In the genomic region with DNA sequence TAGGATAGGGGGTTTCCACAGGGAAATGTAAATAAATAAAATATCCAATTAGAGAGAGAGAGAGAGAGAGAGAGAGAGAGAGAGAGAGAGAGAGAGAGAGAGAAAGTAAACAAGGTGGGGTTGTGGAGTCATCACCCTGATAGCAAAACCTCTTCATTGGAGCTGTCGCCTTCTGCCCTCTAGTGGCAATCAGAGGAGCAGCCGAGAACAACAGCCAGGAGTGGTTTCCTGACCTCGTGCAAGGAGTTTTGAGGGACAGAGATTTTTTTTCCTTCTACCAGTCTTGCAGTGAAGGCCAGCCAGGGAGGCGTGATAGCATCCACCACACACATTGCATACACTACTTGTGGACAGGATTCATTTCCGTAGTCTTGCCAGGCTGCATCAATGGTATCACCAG, we compare ENCODE assay signal across 10 mouse cellular contexts. TPM values are rescaled to one million over a fixed set of nuclear protein-coding genes. Genes with fewer than 3 reads are reported as not detected.
DNase-seq lines count a peak whose midpoint lies in the region; ATAC-seq and TF ChIP-seq lines count a peak whose summit lies in the region.
"Had no signal": no experiment of that assay in that cellular context is flagged by ENCODE, and none has a peak within 500 bp of the region (broad histone marks: within the 10 kb centered on the region; RNA-seq: fewer than 3 reads in every experiment).

No protein-coding gene starts in this region.

- 11% methylated on average over 5 of the region's 5 CpGs for WGBS in intestine, postnatal 0 days
- WGBS in intestine, embryonic 15.5 days, result 11% methylated on average over 5 of the region's 5 CpGs

- no peak for ATAC-seq in intestine, postnatal 0 days
- no peak for ATAC-seq in intestine, embryonic 15.5 days
- no peak for ATAC-seq in inflammation-experienced regulatory T-cells, adult 6 months

- TF ChIP-seq POLR2A in cortical plate, adult 2 months (IDR thresholded peaks at IDR 0.05; ENCODE audit: extremely low read depth, insufficient read depth, low read length), result no peak

- no peaks in the 10 kb centered on the region for H3K27me3 ChIP-seq in intestine, postnatal 0 days (replicated peaks; ENCODE audit: control insufficient read depth, insufficient read depth, low read length)
- no peaks in the 10 kb centered on the region for H3K27me3 ChIP-seq in intestine, embryonic 15.5 days (replicated peaks)
- H3K27me3 ChIP-seq: embryonic facial prominence, embryonic 15.5 days; lung, embryonic 15.5 days had no signal

- H3K27ac ChIP-seq in intestine, postnatal 0 days (ENCODE audit: low read depth, low read length), result no peak overlapping the region
- no peak overlapping the region for H3K27ac ChIP-seq in intestine, embryonic 15.5 days
- H3K27ac ChIP-seq in cortical plate, adult 2 months (ENCODE audit: insufficient read depth, low read length), result no peak overlapping the region
- H3K27ac ChIP-seq: embryonic facial prominence, embryonic 15.5 days; lung, embryonic 15.5 days had no signal

- H3K36me3 ChIP-seq in intestine, postnatal 0 days (ENCODE audit: control insufficient read depth, insufficient read depth), result no peaks in the 10 kb centered on the region
- no peaks in the 10 kb centered on the region for H3K36me3 ChIP-seq in intestine, embryonic 15.5 days
- H3K36me3 ChIP-seq: embryonic facial prominence, embryonic 15.5 days; lung, embryonic 15.5 days had no signal

- H3K4me2 ChIP-seq in intestine, postnatal 0 days (replicated peaks; ENCODE audit: low read depth), result no peak overlapping the region
- no peak overlapping the region for H3K4me2 ChIP-seq in intestine, embryonic 15.5 days (replicated peaks)
- H3K4me2 ChIP-seq: embryonic facial prominence, embryonic 15.5 days; lung, embryonic 15.5 days had no signal

- TF ChIP-seq CTCF in intestine, postnatal 0 days (IDR thresholded peaks at IDR 0.05; ENCODE audit: low read depth), result peak; percentile 86
- peak; percentile 66 for TF ChIP-seq CTCF in cortical plate, adult 2 months (IDR thresholded peaks at IDR 0.05; ENCODE audit: extremely low read depth, insufficient read depth, low read length)

- H3K9me3 ChIP-seq in intestine, postnatal 0 days (ENCODE audit: control insufficient read depth), result no peaks in the 10 kb centered on the region
- no peaks in the 10 kb centered on the region for H3K9me3 ChIP-seq in intestine, embryonic 15.5 days
- H3K9me3 ChIP-seq: embryonic facial prominence, embryonic 15.5 days; lung, embryonic 15.5 days had no signal

- H3K4me3 ChIP-seq in intestine, postnatal 0 days (ENCODE audit: low read depth, low read length), result no peak overlapping the region
- no peak overlapping the region for H3K4me3 ChIP-seq in intestine, embryonic 15.5 days (replicated peaks)
- no peak overlapping the region for H3K4me3 ChIP-seq in cortical plate, adult 2 months (ENCODE audit: insufficient read depth, low read length)
- H3K4me3 ChIP-seq: embryonic facial prominence, embryonic 15.5 days; lung, embryonic 15.5 days had no signal

- H3K4me1 ChIP-seq in intestine, postnatal 0 days (replicated peaks; ENCODE audit: control insufficient read depth, insufficient read depth, low read length), result peaks cover 3% of the 10 kb centered on the region; the same call in 1 of the 2 replicates
- H3K4me1 ChIP-seq in intestine, embryonic 15.5 days (replicated peaks), result peaks cover 9% of the 10 kb centered on the region
- H3K4me1 ChIP-seq in cortical plate, adult 2 months (ENCODE audit: control insufficient read depth, insufficient read depth, low read length), result peaks cover 3% of the 10 kb centered on the region

- no peak overlapping the region for H3K9ac ChIP-seq in intestine, postnatal 0 days (ENCODE audit: low read depth, low read length)
- no peak overlapping the region for H3K9ac ChIP-seq in intestine, embryonic 15.5 days
- H3K9ac ChIP-seq: embryonic facial prominence, embryonic 15.5 days; lung, embryonic 15.5 days had no signal

- DNase-seq in CD4-positive helper T cell, adult 2 months (ENCODE audit: low read depth, low spot score), result peak; percentile 71
- peak; percentile 60 for DNase-seq in adipocyte (ENCODE audit: low spot score)
- DNase-seq in kidney, postnatal 14 days, result peak; percentile 71
- DNase-seq in naive thymus-derived CD4-positive, alpha-beta T cell, adult 2 months (ENCODE audit: low read depth), result peak; percentile 76

RNA-seq across cellular contexts. Expression of a gene that starts 3.4 kb away (rescaled TPM):
- 107 and 111 TPM in 2 replicates for polyA plus RNA-seq in intestine, postnatal 0 days (2015; fragmentation: Nextera tagmentation; extraction: Ambion mirVana)
- polyA plus RNA-seq in intestine, embryonic 15.5 days (2015; fragmentation: Nextera tagmentation; extraction: Ambion mirVana), result 84.2 and 86.4 TPM in 2 replicates
- 39.8 and 41.4 TPM in 2 replicates for polyA plus RNA-seq in cortical plate, adult 2 months (2012; rRNA removed)
- polyA plus RNA-seq in inflammation-experienced regulatory T-cells, adult 6 months (2017; shearing (Covaris generic)), result 100 to 1,000 TPM in 1 of 3 experiments, 10 to 100 TPM in 2; 67.9 to 100 (median 91.6) TPM

RNA-seq across cellular contexts. Expression of a gene that starts 15.8 kb away (rescaled TPM):
- 116 and 134 TPM in 2 replicates for polyA plus RNA-seq in intestine, postnatal 0 days (2015; fragmentation: Nextera tagmentation; extraction: Ambion mirVana)
- polyA plus RNA-seq in intestine, embryonic 15.5 days (2015; fragmentation: Nextera tagmentation; extraction: Ambion mirVana), result 90.4 and 98.4 TPM in 2 replicates
- 38.7 and 40.5 TPM in 2 replicates for polyA plus RNA-seq in cortical plate, adult 2 months (2012; rRNA removed)
- polyA plus RNA-seq in inflammation-experienced regulatory T-cells, adult 6 months (2017; shearing (Covaris generic)), result 10 to 100 TPM; 24.2 to 42.4 (median 38.8) TPM

RNA-seq across cellular contexts. Expression of a gene that starts 16.6 kb away (rescaled TPM):
- not detected in 2 replicates for polyA plus RNA-seq in intestine, postnatal 0 days (2015; fragmentation: Nextera tagmentation; extraction: Ambion mirVana)
- polyA plus RNA-seq in intestine, embryonic 15.5 days (2015; fragmentation: Nextera tagmentation; extraction: Ambion mirVana), result 0.13 TPM in 1 of 2 replicates, not detected in the other
- polyA plus RNA-seq in cortical plate, adult 2 months (2012; rRNA removed), result not detected in 2 replicates
- polyA plus RNA-seq in inflammation-experienced regulatory T-cells, adult 6 months (2017; shearing (Covaris generic)), result under 1 TPM in 1 of 3 experiments, not detected in 2; 0.29 TPM
- polyA plus RNA-seq: embryonic facial prominence, embryonic 15.5 days; lung, embryonic 15.5 days had no signal

RNA-seq across cellular contexts. Expression of a gene that starts 36.2 kb away (rescaled TPM):
- not detected in 2 replicates for polyA plus RNA-seq in intestine, postnatal 0 days (2015; fragmentation: Nextera tagmentation; extraction: Ambion mirVana)
- polyA plus RNA-seq in intestine, embryonic 15.5 days (2015; fragmentation: Nextera tagmentation; extraction: Ambion mirVana), result 0.08 TPM in 1 of 2 replicates, not detected in the other
- polyA plus RNA-seq in cortical plate, adult 2 months (2012; rRNA removed), result not detected in 2 replicates
- polyA plus RNA-seq in inflammation-experienced regulatory T-cells, adult 6 months (2017; shearing (Covaris generic)), result not detected

RNA-seq across cellular contexts. Expression of a gene that starts 52.5 kb away (rescaled TPM):
- 5.6 and 6.0 TPM in 2 replicates for polyA plus RNA-seq in intestine, postnatal 0 days (2015; fragmentation: Nextera tagmentation; extraction: Ambion mirVana)
- 15.7 and 15.9 TPM in 2 replicates for polyA plus RNA-seq in intestine, embryonic 15.5 days (2015; fragmentation: Nextera tagmentation; extraction: Ambion mirVana)
- 41.4 and 44.5 TPM in 2 replicates for polyA plus RNA-seq in cortical plate, adult 2 months (2012; rRNA removed)
- 10 to 100 TPM; 19.6 to 30.8 (median 21.7) TPM for polyA plus RNA-seq in inflammation-experienced regulatory T-cells, adult 6 months (2017; shearing (Covaris generic))
